Mouse (Mus musculus) cerebral cortex, adult 2 months (tissue): ENCODE data around the gene Cd80.

Experiments
- WGBS: fragments of 180-500 bp; shearing (Covaris S2); methylation state at CpG from one replicate; pipeline ENCODE4 v1.1.7; 2018; 5-methylcytosine and 5-hydroxymethylcytosine counted together

Cd80 gene

GRCm38 (mm10) chr16:38472507-38472873 is 17.1 kb downstream of the Cd80 start:
- 94% methylated on average over 5 of the region's 5 CpGs for WGBS

GRCm38 (mm10) chr16:38473661-38474060 is 18.3 kb downstream of the Cd80 start:
- 94% methylated on average over 5 of the region's 5 CpGs for WGBS

GRCm38 (mm10) chr16:38474677-38475286 is 19.4 kb downstream of the Cd80 start:
- 95% methylated on average over 9 of the region's 9 CpGs for WGBS

GRCm38 (mm10) chr16:38475681-38476311 is 20.4 kb downstream of the Cd80 start:
- WGBS, result 50% methylated on average over 4 of the region's 4 CpGs

DNA sequence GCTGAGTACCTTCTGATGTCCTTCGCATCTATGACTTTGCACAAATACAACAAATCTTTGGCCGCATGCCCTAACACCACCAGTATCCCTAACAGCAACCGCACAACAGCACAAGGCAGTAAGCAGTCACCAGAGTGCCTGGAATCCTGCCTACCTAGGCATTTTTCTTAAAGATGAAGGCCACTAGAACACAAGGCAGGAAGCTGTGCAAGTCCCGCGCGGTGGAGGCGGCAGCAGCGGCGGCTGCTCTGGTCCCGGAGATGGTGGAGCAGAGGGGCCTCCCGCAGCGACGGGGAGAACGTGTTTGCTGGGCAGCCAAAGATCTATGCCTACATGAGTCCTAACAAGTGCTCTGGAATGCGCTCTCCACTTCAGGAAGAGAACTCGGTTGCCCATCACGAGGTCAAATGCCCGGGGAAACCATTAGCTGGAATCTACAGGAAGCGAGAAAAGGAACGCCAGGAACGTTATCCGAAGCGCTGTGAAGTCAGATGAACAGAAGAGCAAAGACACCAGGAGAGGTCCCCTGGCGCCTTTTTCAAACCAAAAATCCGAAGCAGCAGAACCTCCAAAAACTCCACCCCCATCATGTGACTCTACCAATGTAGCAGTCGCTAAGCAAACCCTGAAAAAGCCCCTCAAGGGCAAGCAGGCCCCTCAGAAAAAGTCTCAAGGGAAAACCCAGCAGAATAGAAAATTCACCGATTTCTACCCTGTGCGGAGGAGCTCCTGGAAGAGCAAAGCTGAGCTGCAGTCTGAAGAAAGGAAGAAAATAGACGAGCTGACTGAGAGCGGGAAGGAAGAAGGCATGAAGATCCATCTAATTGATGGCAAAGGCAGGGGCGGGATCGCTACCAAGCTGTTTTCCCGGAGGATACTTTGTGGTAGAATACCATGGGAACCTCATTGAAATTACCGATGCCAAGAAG is 21.2 kb downstream of the Cd80 start:
- WGBS, result 8% methylated on average over 34 of the region's 34 CpGs

DNA sequence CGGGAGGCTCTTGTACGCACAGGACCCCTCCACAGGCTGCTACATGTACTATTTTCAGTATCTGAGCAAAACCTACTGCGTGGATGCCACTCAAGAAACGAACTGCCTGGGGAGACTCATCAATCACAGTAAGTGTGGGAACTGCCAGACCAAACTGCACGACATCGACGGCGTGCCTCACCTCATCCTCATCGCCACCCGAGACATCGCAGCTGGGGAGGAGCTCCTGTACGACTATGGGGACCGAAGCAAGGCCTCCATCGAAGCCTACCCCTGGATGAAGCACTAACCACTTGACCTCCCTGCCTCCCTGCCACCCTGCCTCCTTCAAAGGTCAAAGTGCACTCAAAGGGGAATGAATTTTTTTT is 21.9 kb downstream of the Cd80 start:
- WGBS, result 54% methylated on average over 14 of the region's 14 CpGs

GRCm38 (mm10) chr16:38478296-38478695 is 22.9 kb downstream of the Cd80 start:
- 96% methylated on average over 3 of the region's 3 CpGs for WGBS

- 91% methylated on average over 4 of the region's 4 CpGs for WGBS
These were observed 26.0 kb downstream of the Cd80 start for GRCm38 (mm10) chr16:38481327-38481726.

GRCm38 (mm10) chr16:38482780-38483562 is 27.6 kb downstream of the Cd80 start:
- WGBS, result 19% methylated on average over 32 of the region's 32 CpGs

DNA sequence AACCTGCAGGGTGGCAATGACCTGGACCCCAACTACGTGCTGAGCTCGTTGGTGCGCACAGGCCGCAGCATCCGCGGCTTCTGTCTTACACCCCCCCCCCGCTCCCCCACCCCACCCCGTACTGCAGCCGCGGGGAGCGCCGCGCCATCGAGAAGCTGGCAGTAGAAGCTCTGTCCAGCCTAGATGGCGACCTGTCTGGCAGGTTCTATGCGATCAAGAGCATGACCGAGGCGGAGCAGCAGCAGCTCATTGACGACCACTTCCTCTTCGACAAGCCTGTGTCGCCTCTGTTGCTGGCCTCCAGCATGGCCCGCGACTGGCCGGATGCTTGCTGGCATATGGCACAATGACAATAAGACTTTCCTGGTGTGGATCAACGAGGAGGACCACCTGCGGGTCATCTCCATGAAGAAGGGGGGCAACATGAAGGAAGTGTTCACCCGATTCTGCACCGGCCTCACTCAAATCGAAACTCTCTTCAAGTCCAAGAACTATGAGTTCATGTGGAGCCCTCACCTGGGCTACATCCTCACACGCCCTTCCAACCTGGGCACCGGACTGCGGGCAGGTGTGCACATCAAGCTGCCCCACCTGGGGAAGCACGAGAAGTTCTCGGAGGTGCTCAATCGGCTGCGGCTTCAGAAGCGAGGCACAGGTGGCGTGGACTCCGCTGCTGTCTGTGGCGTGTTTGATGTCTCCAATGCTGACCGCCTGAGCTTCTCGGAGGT is 28.4 kb downstream of the Cd80 start:
- WGBS, result 38% methylated on average over 42 of the region's 42 CpGs

GRCm38 (mm10) chr16:38492551-38492950 is 37.2 kb downstream of the Cd80 start:
- WGBS, result 81% methylated on average over 3 of the region's 3 CpGs

DNA sequence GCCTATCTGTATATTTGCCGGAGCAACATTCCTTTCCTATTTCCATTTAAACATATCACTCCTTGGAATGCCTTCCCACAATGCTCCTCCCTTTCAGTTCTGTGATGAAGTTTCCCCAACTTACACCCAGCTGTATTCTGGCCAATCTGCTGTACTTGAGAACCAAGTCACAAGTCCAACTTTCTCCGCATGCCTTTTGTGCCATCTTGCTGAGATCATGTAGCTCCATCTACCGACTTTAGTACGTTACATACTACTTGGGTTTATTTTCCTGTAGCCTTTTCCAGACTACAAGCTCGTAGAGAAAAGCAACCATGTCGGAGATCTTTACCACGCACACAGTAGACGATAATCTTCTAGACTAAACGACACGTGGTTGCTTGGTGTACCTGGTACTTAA is 38.5 kb downstream of the Cd80 start:
- 74% methylated on average over 10 of the region's 10 CpGs for WGBS

DNA sequence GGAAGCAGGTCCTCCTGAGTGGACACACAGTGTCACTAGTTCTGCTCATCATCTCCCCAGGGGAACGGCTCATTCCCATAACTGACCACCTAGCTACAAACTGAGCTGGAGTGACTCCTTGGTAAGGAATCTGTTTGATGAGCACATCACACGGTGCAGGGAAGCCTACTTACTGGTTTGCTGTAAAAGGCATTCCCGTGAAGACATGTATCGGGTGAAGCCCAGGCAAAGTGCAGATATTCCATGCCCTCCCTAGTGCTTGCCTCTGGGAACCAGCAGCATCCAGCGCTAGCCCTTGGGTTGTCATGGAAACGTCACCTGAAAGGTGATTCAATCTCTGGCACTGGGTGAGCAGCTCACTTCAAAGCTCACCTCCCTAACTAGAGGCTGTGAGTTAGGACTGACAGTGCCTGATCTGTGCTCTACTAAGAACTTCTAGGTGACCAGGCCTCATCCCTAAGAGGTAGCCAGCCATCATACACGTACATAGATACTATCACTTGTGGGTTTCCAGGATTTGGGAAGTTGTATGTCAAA is 41.3 kb downstream of the Cd80 start:
- 86% methylated on average over 7 of the region's 7 CpGs for WGBS

GRCm38 (mm10) chr16:38502469-38502868 is 47.1 kb downstream of the Cd80 start:
- WGBS, result 93% methylated on average over 10 of the region's 10 CpGs

GRCm38 (mm10) chr16:38503528-38503927 is 48.2 kb downstream of the Cd80 start:
- WGBS, result 66% methylated on average over 4 of the region's 4 CpGs

DNA sequence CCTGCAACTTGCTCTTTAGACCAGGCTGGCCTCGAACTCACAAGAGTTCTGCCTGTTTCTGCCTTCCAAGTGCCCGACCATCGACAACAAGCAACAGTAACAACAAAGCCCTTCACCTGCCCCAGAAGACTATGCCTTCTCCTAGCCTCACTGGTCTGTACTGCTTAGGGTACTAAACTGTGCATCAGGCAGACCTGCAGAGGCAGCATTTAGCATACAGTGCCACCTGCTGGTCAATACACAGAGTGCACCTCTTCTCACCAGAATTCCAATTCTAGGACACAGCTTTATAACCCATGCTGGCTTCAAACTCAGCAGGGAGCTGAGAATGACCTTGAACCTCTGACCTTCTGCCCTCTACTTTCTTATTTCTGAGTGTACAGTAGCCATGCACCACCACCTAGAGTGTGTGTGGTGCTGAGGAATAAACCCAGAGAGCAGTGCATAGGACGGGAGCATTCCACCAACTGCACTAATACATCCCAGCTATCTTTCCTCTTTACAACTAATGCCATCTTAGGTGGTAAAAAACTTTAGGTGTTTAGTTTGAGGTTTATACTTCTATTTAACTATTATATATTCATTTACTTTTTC is 50.8 kb downstream of the Cd80 start:
- WGBS, result 75% methylated on average over 4 of the region's 4 CpGs

DNA sequence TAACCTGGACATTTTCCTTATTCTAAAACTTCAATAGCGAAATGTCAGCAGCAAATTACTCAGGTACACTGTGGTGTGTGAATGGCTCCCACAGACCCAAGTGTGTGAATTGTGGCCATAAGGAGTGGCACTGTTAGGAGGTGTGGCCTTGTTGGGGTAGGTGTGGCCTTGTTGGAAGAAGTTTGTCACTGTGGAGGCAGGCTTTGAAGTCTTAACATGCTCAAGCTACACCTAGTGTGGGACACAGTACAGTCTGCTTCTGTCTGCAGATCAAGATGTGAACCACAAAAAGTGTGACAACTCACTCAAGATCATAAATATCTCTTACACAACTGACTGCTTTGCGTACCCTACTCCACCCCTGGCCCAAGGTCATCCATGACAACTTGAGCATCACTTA is 55.5 kb downstream of the Cd80 start:
- 96% methylated on average over 2 of the region's 2 CpGs for WGBS

- WGBS, result 100% methylated on average over 2 of the region's 2 CpGs
These were observed 63.8 kb downstream of the Cd80 start for GRCm38 (mm10) chr16:38519140-38519539.

DNA sequence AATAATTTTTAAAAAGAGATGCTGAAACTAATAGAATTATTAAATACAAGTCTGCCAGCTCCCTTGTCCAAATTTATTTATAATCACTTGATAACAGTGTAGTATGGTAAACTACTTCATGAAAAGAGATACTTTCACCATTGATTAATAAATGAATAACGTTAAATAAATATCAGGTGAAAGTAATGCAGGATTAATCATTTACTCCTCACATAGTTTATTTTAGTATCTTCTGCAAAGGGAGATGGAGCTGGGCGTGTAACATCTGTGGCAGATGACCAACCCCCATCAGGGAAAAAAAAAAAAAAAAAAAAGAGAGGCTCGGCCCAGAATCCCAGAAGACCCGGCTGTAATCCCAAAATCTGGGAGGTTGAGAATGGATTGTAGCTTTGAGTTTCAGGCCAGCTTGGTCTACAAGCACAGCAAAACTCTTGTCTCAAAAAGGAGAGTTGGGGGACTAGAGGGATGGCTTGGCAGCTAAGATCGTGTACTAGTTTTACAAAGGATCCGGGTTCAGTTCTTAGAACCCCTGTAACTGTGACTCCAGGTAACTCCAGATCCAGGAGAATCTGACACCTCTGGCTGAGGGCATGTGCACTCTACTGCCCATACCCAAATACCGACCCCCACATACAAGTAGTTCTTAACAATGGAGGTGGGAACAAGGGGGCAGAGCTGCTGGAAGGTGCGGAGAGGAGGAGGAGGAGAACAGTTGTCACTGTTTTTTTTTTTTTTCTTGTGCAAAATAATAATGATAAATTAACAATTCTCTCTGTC is 66.0 kb downstream of the Cd80 start:
- 29% methylated on average over 8 of the region's 8 CpGs for WGBS
